Mouse (Mus musculus) erythroid progenitor cell, adult 5-6 weeks (primary cell): ENCODE results near the gene Gm20388. TPM values are rescaled to one million over a fixed set of nuclear protein-coding genes. Genes with fewer than 3 reads are reported as not detected.

Source experiments
- ATAC-seq: replicated peaks from 2 replicates; pipeline ENCODE4 v1.8.0; 2016; ENCODE audit warnings: moderate number of reproducible peaks, mild to moderate bottlenecking, moderate TSS enrichment, inconsistent platforms; ENCODE audit not compliant: poor library complexity, low FRiP score, severe bottlenecking
- total RNA-seq, 2 experiments: library from RNA; stranded (forward) in 1 of 2; stranded (reverse) in 1 of 2; fragments of 150-400 nt in 1 of 2; fragments of 186-747, 209-891 nt in 1 of 2; gene quantifications; 2 replicates each; pipeline versions ENCODE4 v1.2.3 to v1.2.4; 2015 to 2017; ENCODE audit warnings: low replicate concordance in 2 of 2

Gm20388 gene
- total RNA-seq, 2 experiments from 2014 or later, result 4.2 TPM; not detected in 1

DNA sequence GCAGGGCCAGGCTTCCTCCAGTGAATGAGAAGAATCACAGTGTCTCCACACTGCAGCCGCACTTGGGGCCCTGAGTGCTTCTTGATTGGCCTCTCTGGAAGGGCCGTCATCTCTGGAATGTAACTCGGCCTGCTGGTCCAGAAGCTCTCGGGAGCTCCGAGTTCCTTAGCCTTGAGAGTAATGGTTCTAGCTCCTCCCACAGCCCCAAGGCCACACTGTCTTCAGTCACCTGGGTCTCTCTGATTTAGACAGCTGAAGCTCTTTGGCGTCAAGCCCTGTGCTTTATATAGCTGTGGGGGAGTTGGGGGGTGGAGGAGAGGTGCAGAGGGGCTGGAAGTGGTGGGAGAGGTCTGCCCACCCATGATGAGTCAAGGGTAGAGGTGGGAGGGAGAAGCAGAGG lies 2626.4 kb downstream of the Gm20388 start:
- ATAC-seq, result peak; percentile 44; the same call in 1 of the 2 replicates

DNA sequence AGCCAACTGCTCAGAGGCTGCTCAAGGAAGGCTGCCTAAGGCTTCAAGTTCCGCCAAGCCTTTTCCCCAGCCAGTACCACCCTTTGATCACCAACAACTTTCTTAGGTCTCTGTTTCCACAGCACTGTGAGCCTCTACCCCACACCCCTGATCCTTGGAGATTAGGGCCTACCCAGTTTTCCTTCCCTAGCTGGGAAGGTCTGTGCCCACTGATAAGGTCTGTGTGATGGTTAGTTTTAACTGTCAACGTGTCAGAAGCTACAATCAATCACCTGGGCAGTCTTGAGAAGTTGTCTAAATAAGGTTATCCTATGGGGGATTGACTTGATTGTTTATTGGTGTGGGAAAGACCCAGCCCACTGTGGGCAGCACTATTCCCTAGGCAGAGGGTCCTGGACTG lies 2627.2 kb downstream of the Gm20388 start:
- ATAC-seq, result peak; percentile 86

- ATAC-seq, result peak; percentile 43
These were observed 2627.9 kb downstream of the Gm20388 start for GRCm38 (mm10) chr8:122538310-122539076.

DNA sequence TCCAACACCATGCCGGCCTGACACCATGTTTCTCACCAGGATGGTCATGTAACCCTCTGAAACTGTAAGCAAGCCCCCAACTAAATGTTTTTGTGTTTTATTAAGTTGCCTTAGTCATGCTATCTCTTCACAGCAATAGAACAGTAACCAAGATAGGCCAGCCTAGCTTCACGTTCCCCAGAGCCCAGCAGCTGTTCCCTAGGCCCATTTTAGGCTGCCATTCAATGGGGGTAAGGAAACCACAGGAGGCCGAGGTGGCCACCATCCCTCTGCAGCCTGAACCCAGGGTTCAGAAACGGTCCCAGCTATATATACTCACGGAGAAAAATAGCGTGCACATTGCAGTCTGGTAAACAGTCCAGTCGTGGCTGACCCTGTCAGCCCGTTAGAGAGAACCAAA lies 2633.5 kb downstream of the Gm20388 start:
- ATAC-seq, result no peak

- peak; percentile 75 for ATAC-seq
These were observed 2635.6 kb downstream of the Gm20388 start for GRCm38 (mm10) chr8:122546066-122546755.

DNA sequence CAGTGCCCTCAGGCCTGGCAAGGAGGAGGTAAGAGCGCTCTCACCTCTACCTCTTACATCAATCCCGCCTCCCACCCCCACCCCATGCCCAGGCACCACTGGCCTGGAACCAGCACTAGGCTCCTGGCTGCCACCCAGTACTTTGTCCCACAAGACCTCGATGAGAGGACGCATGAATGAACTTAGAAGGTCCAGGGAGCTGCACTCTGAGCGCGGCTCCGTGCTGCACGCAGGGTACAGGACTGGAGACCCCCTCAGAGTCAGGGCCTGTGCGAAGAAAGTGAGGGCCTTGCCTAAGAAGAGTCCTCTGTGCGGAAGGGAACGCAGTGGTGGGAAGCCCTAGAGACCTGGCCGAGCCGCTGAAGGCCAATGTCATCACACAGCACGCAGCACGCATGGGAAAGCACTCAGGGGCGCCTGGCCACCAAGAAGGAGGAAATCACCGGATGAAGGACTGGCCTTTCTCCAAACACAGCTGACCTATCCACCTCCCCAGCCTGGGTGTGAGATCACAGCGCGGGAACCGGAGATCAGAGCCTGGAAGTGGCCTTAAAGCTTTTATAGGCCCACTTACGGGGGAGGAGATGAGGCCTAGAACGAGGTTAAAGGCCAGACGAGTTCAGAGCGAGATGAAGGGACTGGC lies 2636.3 kb downstream of the Gm20388 start:
- ATAC-seq, result no peak

GRCm38 (mm10) chr8:122547815-122548214 lies 2637.2 kb downstream of the Gm20388 start:
- peak; percentile 47 for ATAC-seq

GRCm38 (mm10) chr8:122548331-122548730 lies 2637.7 kb downstream of the Gm20388 start:
- no peak for ATAC-seq

GRCm38 (mm10) chr8:122548891-122549439 lies 2638.3 kb downstream of the Gm20388 start:
- 0 out of 2 replicates have a peak, but pooled peaks have one; percentile 15 for ATAC-seq

- 0 out of 2 replicates have a peak, but pooled peaks have one; percentile 15 for ATAC-seq
These were observed 2639.8 kb downstream of the Gm20388 start for GRCm38 (mm10) chr8:122550234-122550994.

GRCm38 (mm10) chr8:122550995-122551264 lies 2640.3 kb downstream of the Gm20388 start:
- ATAC-seq, result no peak

GRCm38 (mm10) chr8:122551265-122552051 lies 2640.8 kb downstream of the Gm20388 start, which contains the start of gene Piezo1:
TSS of gene Piezo1 (minus strand) at chr8:122551329.
- ATAC-seq, result peak; percentile 67

GRCm38 (mm10) chr8:122554786-122555185 lies 2644.1 kb downstream of the Gm20388 start:
- ATAC-seq, result no peak

DNA sequence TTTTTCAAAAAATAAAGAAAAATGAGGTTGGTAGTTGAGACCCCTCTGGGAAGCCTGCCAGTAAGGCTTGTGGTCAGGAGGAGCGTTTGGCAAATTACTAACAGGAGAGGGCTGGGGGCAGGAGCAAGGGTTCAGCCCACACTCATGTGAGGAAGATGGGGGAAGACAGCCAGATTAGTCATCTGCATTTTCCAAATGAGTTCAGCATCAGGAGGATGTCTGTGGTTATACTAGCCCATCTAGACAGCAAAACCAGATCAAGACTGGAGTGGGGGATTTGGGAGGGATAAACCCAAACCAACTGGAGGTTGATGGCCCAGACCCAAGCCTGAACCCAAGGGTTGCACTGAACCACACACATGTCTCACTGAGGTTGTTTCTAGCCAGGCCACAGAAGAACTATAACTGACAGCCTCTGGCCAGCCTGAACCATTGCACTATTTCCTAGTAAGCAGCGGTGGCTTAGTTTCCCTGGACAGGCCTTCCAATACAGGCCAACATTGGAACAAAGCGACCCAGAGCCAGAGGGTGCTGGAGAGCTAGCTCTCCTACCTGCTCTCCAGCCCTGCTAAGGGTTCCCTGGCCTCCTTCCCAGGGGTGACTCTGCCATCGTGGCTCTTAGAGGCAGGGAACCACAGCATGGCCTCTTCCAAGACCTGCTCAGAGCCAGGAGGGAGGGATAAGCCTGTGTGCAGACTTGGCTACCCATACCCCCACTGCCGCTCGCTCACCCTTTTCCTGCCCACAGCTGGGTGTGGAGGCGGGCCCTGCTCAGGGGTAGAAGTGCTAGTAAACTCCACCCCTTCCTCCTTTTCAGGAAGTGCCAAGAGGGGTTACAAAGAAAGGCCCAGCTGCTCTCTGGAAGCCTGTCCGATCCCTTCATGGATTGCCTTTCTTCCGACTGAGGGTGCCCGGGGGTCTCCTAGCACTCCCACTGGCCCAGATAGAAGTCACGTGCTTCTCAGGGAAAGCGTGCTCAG lies 2645.7 kb downstream of the Gm20388 start:
- peak; percentile 60 for ATAC-seq

DNA sequence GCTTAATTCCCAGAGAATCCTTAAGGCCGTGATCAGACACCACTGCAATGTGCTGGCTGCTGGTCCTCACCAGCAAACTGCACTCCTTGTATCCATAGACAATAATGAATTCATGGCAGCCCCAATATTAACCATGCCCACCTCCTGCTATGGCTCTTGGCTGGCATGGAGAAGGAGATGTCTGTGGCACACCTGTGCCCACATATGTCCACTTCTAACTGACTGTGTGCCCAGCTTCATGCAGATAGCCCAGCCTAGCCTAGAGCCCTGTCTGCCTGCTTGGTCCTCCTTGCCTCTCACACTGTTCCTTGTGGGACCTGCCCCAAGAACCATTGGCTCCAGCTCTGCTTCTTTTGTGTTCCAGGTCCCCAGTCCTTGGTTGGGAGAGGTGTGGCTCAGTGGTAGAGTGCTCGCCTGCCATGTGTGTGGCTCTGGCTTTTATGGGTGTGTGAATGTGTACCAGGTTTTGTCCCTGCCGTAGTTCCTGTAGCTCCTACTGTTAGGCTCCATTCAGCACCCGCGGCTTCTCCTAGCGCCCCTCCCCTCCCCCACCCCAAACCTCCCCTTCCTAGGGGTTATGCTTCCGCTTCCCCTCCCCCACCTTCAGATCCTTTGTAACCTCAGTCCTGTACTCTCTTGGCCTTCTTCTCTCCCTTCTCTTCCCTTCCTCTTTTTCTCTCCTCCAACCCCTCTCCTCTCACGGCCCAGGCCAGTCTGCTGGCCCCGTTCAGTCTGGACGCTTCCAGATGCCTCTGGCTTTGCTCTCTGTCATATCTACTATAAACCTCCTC lies 2646.8 kb downstream of the Gm20388 start:
- ATAC-seq, result no peak

- ATAC-seq, result no peak
These were observed 2648.2 kb downstream of the Gm20388 start for GRCm38 (mm10) chr8:122558671-122559349.

GRCm38 (mm10) chr8:122561199-122561598 lies 2650.6 kb downstream of the Gm20388 start:
- no peak for ATAC-seq
